Mouse (Mus musculus): ENCODE measurements around the gene Ipo4. TPM values are rescaled to one million over a fixed set of nuclear protein-coding genes. Genes with fewer than 3 reads are reported as not detected.

Gene Ipo4
- polyA plus RNA-seq, 1 experiment from 2014 or later = 29.8 TPM

DNA sequence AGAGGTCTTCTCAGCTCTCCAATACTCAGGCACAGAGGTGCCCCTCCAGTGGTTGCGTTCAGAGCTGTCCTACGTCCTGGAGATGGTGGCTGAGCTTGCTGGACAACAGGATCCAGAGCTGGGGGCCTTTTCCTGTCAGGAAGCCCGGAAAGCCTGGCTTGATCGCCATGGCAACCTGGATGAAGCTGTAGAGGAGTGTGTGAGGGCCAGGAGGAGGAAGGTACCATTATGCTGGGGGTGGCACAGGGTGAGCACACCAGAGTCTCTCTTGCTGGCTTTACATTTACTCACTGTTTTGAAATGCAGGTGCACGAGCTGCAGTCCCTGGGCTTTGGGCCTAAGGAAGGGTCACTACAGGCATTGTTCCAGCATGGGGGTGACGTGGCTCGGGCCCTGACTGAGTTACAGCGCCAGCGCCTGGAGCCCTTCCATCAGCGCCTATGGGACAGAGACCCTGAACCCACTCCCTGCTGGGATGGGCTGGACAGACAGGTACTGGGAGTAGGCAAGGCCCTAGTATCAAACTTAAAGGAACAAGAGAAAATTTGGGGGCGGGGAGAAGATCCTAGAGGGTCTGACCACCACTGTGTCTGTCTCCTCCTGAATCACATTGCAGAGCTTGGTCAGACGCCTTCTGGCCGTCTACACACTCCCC lies 39.6 kb downstream of the Ipo4 start:
- no peak for ATAC-seq
- H3K9ac ChIP-seq (ENCODE audit: low read depth, low read length) = no peak overlapping the region
- peaks cover 6% of the 10 kb centered on the region; the same call in 1 of the 2 replicates for H3K4me1 ChIP-seq (replicated peaks; ENCODE audit: control insufficient read depth, insufficient read depth, low read length)
- TF ChIP-seq CTCF (IDR thresholded peaks at IDR 0.05; ENCODE audit: low read depth) = no peak
- WGBS = 85% methylated on average over 13 of the region's 13 CpGs
- no peaks in the 10 kb centered on the region for H3K9me3 ChIP-seq (ENCODE audit: control insufficient read depth)
- H3K27me3 ChIP-seq (replicated peaks; ENCODE audit: control insufficient read depth, insufficient read depth, low read length) = no peaks in the 10 kb centered on the region
- 0 out of 2 replicates have a peak overlapping the region, but pooled peaks have one; percentile 21 for H3K27ac ChIP-seq (ENCODE audit: low read depth, low read length)
- peaks cover 63% of the 10 kb centered on the region for H3K36me3 ChIP-seq (ENCODE audit: control insufficient read depth, insufficient read depth)
- no peak overlapping the region for H3K4me2 ChIP-seq (replicated peaks; ENCODE audit: low read depth)
- H3K4me3 ChIP-seq (ENCODE audit: low read depth, low read length) = no peak overlapping the region

DNA sequence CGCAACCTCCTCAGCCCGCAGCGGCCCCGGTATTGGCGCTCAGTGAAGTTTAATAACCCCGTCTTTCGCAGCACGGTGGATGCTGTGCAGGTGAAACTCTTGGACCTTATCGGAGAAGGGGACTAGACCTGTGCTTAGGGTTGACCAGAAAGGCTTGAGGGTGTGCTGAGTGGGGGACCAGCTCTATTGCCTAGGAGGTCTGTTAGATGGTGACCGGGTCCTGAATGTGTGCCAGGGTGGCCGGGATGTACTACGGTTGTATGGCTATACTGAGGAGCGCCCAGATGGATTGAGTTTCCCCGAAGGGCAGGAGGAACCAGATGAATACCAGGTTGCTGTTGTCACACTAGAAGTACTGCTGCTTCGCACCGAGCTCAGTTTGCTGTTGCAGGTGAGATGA lies 43.5 kb downstream of the Ipo4 start:
- Histone ChIP-seq H3K27ac (ENCODE audit: low read depth, low read length) (peak overlapping the region; percentile 90), H3K9ac (ENCODE audit: low read depth, low read length) (peak overlapping the region; percentile 86), H3K4me2 (replicated peaks; ENCODE audit: low read depth) (peak overlapping the region; percentile 90), H3K4me1 (replicated peaks; ENCODE audit: control insufficient read depth, insufficient read depth, low read length) (peaks cover 6% of the 10 kb centered on the region; the same call in 1 of the 2 replicates), H3K9me3 (ENCODE audit: control insufficient read depth) (no peaks in the 10 kb centered on the region), H3K4me3 (ENCODE audit: low read depth, low read length) (peak overlapping the region; percentile 94), H3K36me3 (ENCODE audit: control insufficient read depth, insufficient read depth) (peaks cover 47% of the 10 kb centered on the region), H3K27me3 (replicated peaks; ENCODE audit: control insufficient read depth, insufficient read depth, low read length) (no peaks in the 10 kb centered on the region)
- no peak for ATAC-seq
- 2% methylated on average over 16 of the region's 16 CpGs for WGBS
- no peak for TF ChIP-seq CTCF (IDR thresholded peaks at IDR 0.05; ENCODE audit: low read depth)

DNA sequence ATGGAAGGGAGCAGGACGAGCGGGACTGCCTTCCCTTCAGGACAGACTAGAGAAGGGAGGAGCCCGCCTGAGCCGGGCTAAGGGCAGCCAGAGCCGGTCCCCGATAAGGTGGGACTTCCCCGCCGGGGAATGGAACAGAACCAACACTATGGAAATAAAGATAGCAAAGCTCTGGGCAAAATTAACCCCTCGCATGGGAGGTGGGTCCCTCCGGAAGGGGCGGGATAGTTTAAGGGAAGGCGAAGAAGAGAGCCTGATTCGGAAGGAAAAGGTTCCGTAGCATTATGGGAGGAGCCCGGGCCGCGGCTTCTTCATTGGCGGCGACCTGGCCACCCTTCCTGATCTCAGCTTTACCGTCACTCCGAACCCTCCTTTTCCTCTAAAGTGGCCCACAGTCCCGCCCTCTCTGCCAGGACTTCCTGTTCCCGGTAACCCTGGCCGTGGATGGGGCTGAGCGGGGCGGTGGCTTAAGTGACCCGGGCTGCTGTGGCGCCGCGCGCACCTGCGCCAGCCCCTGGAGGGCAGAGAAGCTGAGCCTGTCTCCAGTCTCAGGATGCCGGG lies 44.3 kb downstream of the Ipo4 start, which contains the start of gene Rnf31:
Gene Rnf31 (plus strand): TSS at position 378 of the 561 bp plus-strand sequence.
- TF ChIP-seq CTCF (IDR thresholded peaks at IDR 0.05; ENCODE audit: low read depth) = no peak

DNA sequence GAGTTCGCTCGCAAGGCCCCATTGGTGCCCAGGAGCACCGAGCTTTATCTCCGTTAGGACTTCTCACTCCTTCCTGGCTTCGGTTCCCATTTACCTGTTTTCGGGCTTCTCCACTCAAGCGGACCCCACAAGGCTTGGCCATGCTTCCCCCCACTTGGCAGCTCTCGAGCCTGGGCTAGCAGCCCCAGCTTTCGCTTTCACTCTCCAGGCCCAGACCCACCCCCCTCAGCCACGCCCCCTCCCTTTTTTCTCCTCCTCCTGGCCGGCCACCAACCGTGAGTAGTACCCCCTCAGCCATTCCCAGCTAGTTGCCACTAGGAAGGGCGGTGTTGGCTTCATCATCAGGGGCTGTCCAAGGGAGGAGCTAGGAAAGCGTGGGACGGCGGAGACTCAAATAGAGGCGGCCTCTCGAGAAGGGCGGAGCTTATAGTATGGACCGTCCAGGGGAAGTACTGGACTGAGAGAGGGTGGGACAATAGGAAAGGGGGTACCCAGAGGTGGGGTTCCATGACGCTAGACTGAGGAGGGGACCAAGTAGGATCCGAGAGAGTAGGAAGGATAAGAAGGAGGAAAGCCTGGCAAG lies 44.9 kb downstream of the Ipo4 start, which contains the start of gene Psme2:
Gene Psme2 (minus strand): TSS at position 366 of the 583 bp plus-strand sequence.
- Histone ChIP-seq H3K27me3 (replicated peaks; ENCODE audit: control insufficient read depth, insufficient read depth, low read length) (no peaks in the 10 kb centered on the region), H3K4me1 (replicated peaks; ENCODE audit: control insufficient read depth, insufficient read depth, low read length) (peaks cover 6% of the 10 kb centered on the region; the same call in 1 of the 2 replicates), H3K9me3 (ENCODE audit: control insufficient read depth) (no peaks in the 10 kb centered on the region), H3K4me3 (ENCODE audit: low read depth, low read length) (peak within 1 kb of the TSS; percentile 94), H3K36me3 (ENCODE audit: control insufficient read depth, insufficient read depth) (peaks cover 39% of the 10 kb centered on the region), H3K4me2 (replicated peaks; ENCODE audit: low read depth) (peak within 1 kb of the TSS; percentile 90), H3K9ac (ENCODE audit: low read depth, low read length) (peak within 1 kb of the TSS; percentile 86), H3K27ac (ENCODE audit: low read depth, low read length) (peak within 1 kb of the TSS; percentile 90)
- 0 out of 2 replicates have a peak, but pooled peaks have one; percentile 4 for TF ChIP-seq CTCF (IDR thresholded peaks at IDR 0.05; ENCODE audit: low read depth)
- under 1% methylated on average over 22 of the region's 22 CpGs for WGBS
- ATAC-seq = peak; percentile 91

More for the DNA sequence above, 44.3 kb downstream of the Ipo4 start, which contains the start of gene Rnf31:
- H3K36me3 ChIP-seq (ENCODE audit: control insufficient read depth, insufficient read depth) = peaks cover 45% of the 10 kb centered on the region
- peak within 1 kb of the TSS; percentile 90 for H3K4me2 ChIP-seq (replicated peaks; ENCODE audit: low read depth)
- under 1% methylated on average over 33 of the region's 33 CpGs for WGBS
- no peaks in the 10 kb centered on the region for H3K27me3 ChIP-seq (replicated peaks; ENCODE audit: control insufficient read depth, insufficient read depth, low read length)
- H3K9ac ChIP-seq (ENCODE audit: low read depth, low read length) = peak within 1 kb of the TSS; percentile 86
- no peaks in the 10 kb centered on the region for H3K9me3 ChIP-seq (ENCODE audit: control insufficient read depth)
- peak; percentile 90 for ATAC-seq
- peaks cover 6% of the 10 kb centered on the region; the same call in 1 of the 2 replicates for H3K4me1 ChIP-seq (replicated peaks; ENCODE audit: control insufficient read depth, insufficient read depth, low read length)
- H3K4me3 ChIP-seq (ENCODE audit: low read depth, low read length) = peak within 1 kb of the TSS; percentile 94
- H3K27ac ChIP-seq (ENCODE audit: low read depth, low read length) = peak within 1 kb of the TSS; percentile 90

DNA sequence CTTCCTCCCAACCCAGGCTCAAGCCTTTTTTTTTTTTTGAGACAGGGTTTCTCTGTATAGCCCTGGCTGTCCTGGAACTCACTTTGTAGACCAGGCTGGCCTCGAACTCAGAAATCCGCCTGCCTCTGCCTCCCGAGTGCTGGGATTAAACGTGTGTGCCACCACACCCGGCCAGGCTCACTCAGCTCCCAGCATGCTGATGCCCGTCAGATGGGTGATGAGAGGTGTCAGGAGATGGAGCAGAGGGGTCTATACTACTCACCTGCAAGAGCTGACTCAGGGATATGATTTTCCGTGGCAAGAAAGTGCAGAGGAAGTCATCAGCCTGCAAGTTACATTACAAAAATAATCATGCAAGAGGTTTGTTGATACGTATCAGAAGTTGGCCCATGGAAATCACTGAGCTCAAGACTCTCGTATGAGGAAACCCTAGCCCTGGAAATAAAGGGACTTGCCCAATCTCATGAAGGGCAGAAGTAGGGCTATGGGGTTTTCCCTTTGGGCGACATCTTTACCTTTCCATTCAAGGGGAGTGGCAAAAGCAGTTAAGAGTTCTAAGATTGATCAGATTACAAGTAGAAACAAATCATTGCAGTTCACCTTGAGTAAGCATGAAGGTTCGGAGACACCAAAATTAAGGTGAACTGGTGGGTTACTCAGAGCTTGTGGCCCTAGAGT lies 45.8 kb downstream of the Ipo4 start:
- Histone ChIP-seq H3K4me3 (ENCODE audit: low read depth, low read length) (peak overlapping the region; percentile 94), H3K27me3 (replicated peaks; ENCODE audit: control insufficient read depth, insufficient read depth, low read length) (no peaks in the 10 kb centered on the region), H3K9me3 (ENCODE audit: control insufficient read depth) (no peaks in the 10 kb centered on the region), H3K27ac (ENCODE audit: low read depth, low read length) (peak overlapping the region; percentile 90), H3K36me3 (ENCODE audit: control insufficient read depth, insufficient read depth) (peaks cover 30% of the 10 kb centered on the region), H3K4me2 (replicated peaks; ENCODE audit: low read depth) (peak overlapping the region; percentile 90), H3K4me1 (replicated peaks; ENCODE audit: control insufficient read depth, insufficient read depth, low read length) (peaks cover 6% of the 10 kb centered on the region; the same call in 1 of the 2 replicates), H3K9ac (ENCODE audit: low read depth, low read length) (peak overlapping the region; percentile 67)
- TF ChIP-seq CTCF (IDR thresholded peaks at IDR 0.05; ENCODE audit: low read depth) = no peak
- no peak for ATAC-seq
- 65% methylated on average over 11 of the region's 11 CpGs for WGBS

Measured in intestine, postnatal 0 days (tissue).